Mouse (Mus musculus) lung, postnatal 0 days (tissue): ENCODE data around the gene Chchd6. TPM values are rescaled to one million over a fixed set of nuclear protein-coding genes. Genes with fewer than 3 reads are reported as not detected.

ENCODE experiments used
- ATAC-seq: fragments of 200-750 bp; cut with Nextera tagmentation; 2 replicates; pipeline ENCODE4 v1.8.0; 2017; ENCODE audit warnings: moderate library complexity
- DNase-seq: peaks from one replicate; pipeline ENCODE4 v3.0.0-alpha.2; 2016; ENCODE audit warnings: low spot score
- H3K27ac ChIP-seq: fragments of 300-500 bp; sonication (generic); 2 replicates; pipeline ENCODE4 v1.5.1; 2014; ENCODE audit warnings: antibody characterized with exemption, mild to moderate bottlenecking, low read length, mixed read lengths
- H3K27me3 ChIP-seq: fragments of 300-500 bp; sonication (generic); replicated peaks from 2 replicates; pipeline ENCODE4 v1.6.1; 2014; ENCODE audit warnings: low read length, mixed read lengths; ENCODE audit not compliant: insufficient read depth
- H3K36me3 ChIP-seq: fragments of 300-500 bp; sonication (generic); 2 replicates; pipeline ENCODE4 v1.6.1; 2014; ENCODE audit warnings: low read length, mixed read lengths; ENCODE audit not compliant: insufficient read depth
- H3K4me1 ChIP-seq: fragments of 300-500 bp; sonication (generic); 2 replicates; pipeline ENCODE4 v1.6.1; 2014; ENCODE audit warnings: antibody characterized with exemption, low read depth, low read length, mixed read lengths; ENCODE audit not compliant: insufficient read depth
- H3K4me2 ChIP-seq: fragments of 300-500 bp; sonication (generic); replicated peaks from 2 replicates; pipeline ENCODE4 v1.6.1; 2014; ENCODE audit warnings: low read depth, mild to moderate bottlenecking, low read length, moderate library complexity, mixed read lengths
- H3K4me3 ChIP-seq: fragments of 300-500 bp; sonication (generic); 2 replicates; pipeline ENCODE4 v1.5.1; 2014; ENCODE audit warnings: low read depth, low read length
- H3K9ac ChIP-seq: fragments of 300-500 bp; sonication (generic); replicated peaks from 2 replicates; pipeline ENCODE4 v1.6.1; 2014; ENCODE audit warnings: low read depth, mild to moderate bottlenecking
- H3K9me3 ChIP-seq: fragments of 300-500 bp; sonication (generic); 2 replicates; pipeline ENCODE4 v1.6.1; 2016; ENCODE audit warnings: low read length, mixed read lengths
- CTCF ChIP-seq: IDR thresholded peaks from 2 replicates; pipeline ENCODE4 v1.5.1; 2016; ENCODE audit warnings: antibody characterized with exemption, mild to moderate bottlenecking
- EP300 ChIP-seq: IDR thresholded peaks from 2 replicates; pipeline ENCODE4 v1.6.1; 2016; ENCODE audit warnings: antibody characterized with exemption, mild to moderate bottlenecking, control low read depth
- WGBS: fragments of 180-500 bp; shearing (Covaris S2); extraction: QIAGEN DNeasy Blood & Tissue Kit; methylation state at CpG from one replicate; pipeline ENCODE4 v1.1.7; 2014; 5-methylcytosine and 5-hydroxymethylcytosine counted together
- polyA plus RNA-seq: library from polyadenylated mRNA; unstranded; fragments of >200 nt; fragmentation: Nextera tagmentation; extraction: Ambion mirVana; gene quantifications from 2 replicates; pipeline ENCODE4 v1.2.1, GENCODE M21; 2015

Gene Chchd6
- polyA plus RNA-seq, 1 experiment from 2014 or later: 25.0 TPM

GRCm38 (mm10) chr6:89393820-89394219, 201.6 kb downstream of the Chchd6 start:
- Histone ChIP-seq H3K4me2 (no peak overlapping the region), H3K27me3 (no peaks in the 10 kb centered on the region), H3K9ac (no peak overlapping the region), H3K9me3 (no peaks in the 10 kb centered on the region), H3K4me1 (no peaks in the 10 kb centered on the region), H3K36me3 (no peaks in the 10 kb centered on the region), H3K4me3 (no peak overlapping the region), H3K27ac (no peak overlapping the region)
- TF ChIP-seq CTCF (no peak), EP300 (no peak)
- ATAC-seq (no peak), DNase-seq (no peak)
- WGBS: 75% methylated on average over 2 of the region's 2 CpGs

GRCm38 (mm10) chr6:89392213-89392612, 203.2 kb downstream of the Chchd6 start:
- no peak for ATAC-seq
- 77% methylated on average over 2 of the region's 2 CpGs for WGBS
- no peaks in the 10 kb centered on the region for H3K27me3 ChIP-seq

GRCm38 (mm10) chr6:89389771-89390170, 205.7 kb downstream of the Chchd6 start:
- no peak for TF ChIP-seq EP300
- TF ChIP-seq CTCF: no peak
- Histone ChIP-seq H3K4me2 (no peak overlapping the region), H3K9me3 (no peaks in the 10 kb centered on the region), H3K27me3 (no peaks in the 10 kb centered on the region), H3K9ac (no peak overlapping the region), H3K27ac (no peak overlapping the region), H3K4me3 (no peak overlapping the region), H3K4me1 (no peaks in the 10 kb centered on the region), H3K36me3 (no peaks in the 10 kb centered on the region)
- 78% methylated on average over 7 of the region's 7 CpGs for WGBS
- DNase-seq (no peak), ATAC-seq (no peak)

More at GRCm38 (mm10) chr6:89392213-89392612, 203.2 kb downstream of the Chchd6 start:
- no peaks in the 10 kb centered on the region for H3K36me3 ChIP-seq
- TF ChIP-seq EP300: no peak
- TF ChIP-seq CTCF: no peak
- H3K4me1 ChIP-seq: no peaks in the 10 kb centered on the region
- H3K9me3 ChIP-seq: no peaks in the 10 kb centered on the region
- H3K4me2 ChIP-seq: no peak overlapping the region
- no peak overlapping the region for H3K4me3 ChIP-seq
- DNase-seq: no peak
- H3K9ac ChIP-seq: no peak overlapping the region
- no peak overlapping the region for H3K27ac ChIP-seq

- ATAC-seq: no peak
- TF ChIP-seq EP300: no peak
- no peak for TF ChIP-seq CTCF
- Histone ChIP-seq H3K4me2 (no peak overlapping the region), H3K4me3 (no peak overlapping the region), H3K36me3 (no peaks in the 10 kb centered on the region), H3K9me3 (no peaks in the 10 kb centered on the region), H3K4me1 (no peaks in the 10 kb centered on the region), H3K9ac (no peak overlapping the region), H3K27me3 (no peaks in the 10 kb centered on the region), H3K27ac (no peak overlapping the region)
- WGBS: 55% methylated on average over 1 of the region's 1 CpGs
- no peak for DNase-seq
Observed at GRCm38 (mm10) chr6:89386956-89387355, 208.5 kb downstream of the Chchd6 start.

- Histone ChIP-seq H3K27me3 (no peaks in the 10 kb centered on the region), H3K36me3 (no peaks in the 10 kb centered on the region), H3K27ac (no peak overlapping the region), H3K9ac (no peak overlapping the region), H3K9me3 (no peaks in the 10 kb centered on the region), H3K4me3 (no peak overlapping the region), H3K4me2 (no peak overlapping the region), H3K4me1 (no peaks in the 10 kb centered on the region)
- TF ChIP-seq EP300 (no peak), CTCF (no peak)
- DNase-seq: no peak
- WGBS: 95% methylated on average over 2 of the region's 2 CpGs
- no peak for ATAC-seq
Observed at GRCm38 (mm10) chr6:89384699-89385098, 210.8 kb downstream of the Chchd6 start.

GRCm38 (mm10) chr6:89381851-89382250, 213.6 kb downstream of the Chchd6 start:
- ATAC-seq: no peak
- no peaks in the 10 kb centered on the region for H3K36me3 ChIP-seq
- no peaks in the 10 kb centered on the region for H3K4me1 ChIP-seq
- WGBS: 70% methylated on average over 5 of the region's 5 CpGs
- H3K9me3 ChIP-seq: no peaks in the 10 kb centered on the region
- DNase-seq: no peak
- TF ChIP-seq EP300: no peak
- TF ChIP-seq CTCF: no peak
- H3K4me3 ChIP-seq: no peak overlapping the region
- H3K27me3 ChIP-seq: no peaks in the 10 kb centered on the region
- no peak overlapping the region for H3K9ac ChIP-seq
- no peak overlapping the region for H3K4me2 ChIP-seq
- no peak overlapping the region for H3K27ac ChIP-seq

GRCm38 (mm10) chr6:89381172-89381571, 214.3 kb downstream of the Chchd6 start:
- Histone ChIP-seq H3K36me3 (no peaks in the 10 kb centered on the region), H3K27ac (no peak overlapping the region), H3K4me3 (no peak overlapping the region), H3K27me3 (no peaks in the 10 kb centered on the region), H3K4me1 (no peaks in the 10 kb centered on the region), H3K4me2 (no peak overlapping the region), H3K9ac (no peak overlapping the region), H3K9me3 (no peaks in the 10 kb centered on the region)
- no peak for TF ChIP-seq CTCF
- DNase-seq (no peak), ATAC-seq (no peak)
- 52% methylated on average over 3 of the region's 3 CpGs for WGBS
